Mouse (Mus musculus): ENCODE results near the gene Tmem178b. TPM values are rescaled to one million over a fixed set of nuclear protein-coding genes. Genes with fewer than 3 reads are reported as not detected.

The Tmem178b gene
- polyA plus RNA-seq (2015; fragmentation: Nextera tagmentation; extraction: Ambion mirVana) = 34.8 and 35.7 TPM in 2 replicates

- under 1% methylated on average over 63 of the region's 63 CpGs for WGBS
- Histone ChIP-seq H3K27me3 (replicated peaks) (no peaks in the 10 kb centered on the region), H3K36me3 (replicated peaks) (no peaks in the 10 kb centered on the region), H3K4me2 (peak within 1 kb of the TSS; percentile 65), H3K9ac (peak within 1 kb of the TSS; percentile 99), H3K4me3 (peak within 1 kb of the TSS; percentile 94), H3K27ac (peak within 1 kb of the TSS; percentile 99), H3K4me1 (peaks cover 41% of the 10 kb centered on the region), H3K9me3 (no peaks in the 10 kb centered on the region)
- peak; percentile 12 for ATAC-seq (replicated peaks)
Observed at GRCm38 (mm10) chr6:39872901-39873591, at the start of gene Tmem178b. Gene Tmem178b, plus strand, starts transcription at chr6:39873271.

GRCm38 (mm10) chr6:39828736-39829135, 44.3 kb upstream of the Tmem178b start:
- WGBS = 92% methylated on average over 5 of the region's 5 CpGs
- H3K4me2 ChIP-seq = no peak overlapping the region
- ATAC-seq (replicated peaks) = no peak

DNA sequence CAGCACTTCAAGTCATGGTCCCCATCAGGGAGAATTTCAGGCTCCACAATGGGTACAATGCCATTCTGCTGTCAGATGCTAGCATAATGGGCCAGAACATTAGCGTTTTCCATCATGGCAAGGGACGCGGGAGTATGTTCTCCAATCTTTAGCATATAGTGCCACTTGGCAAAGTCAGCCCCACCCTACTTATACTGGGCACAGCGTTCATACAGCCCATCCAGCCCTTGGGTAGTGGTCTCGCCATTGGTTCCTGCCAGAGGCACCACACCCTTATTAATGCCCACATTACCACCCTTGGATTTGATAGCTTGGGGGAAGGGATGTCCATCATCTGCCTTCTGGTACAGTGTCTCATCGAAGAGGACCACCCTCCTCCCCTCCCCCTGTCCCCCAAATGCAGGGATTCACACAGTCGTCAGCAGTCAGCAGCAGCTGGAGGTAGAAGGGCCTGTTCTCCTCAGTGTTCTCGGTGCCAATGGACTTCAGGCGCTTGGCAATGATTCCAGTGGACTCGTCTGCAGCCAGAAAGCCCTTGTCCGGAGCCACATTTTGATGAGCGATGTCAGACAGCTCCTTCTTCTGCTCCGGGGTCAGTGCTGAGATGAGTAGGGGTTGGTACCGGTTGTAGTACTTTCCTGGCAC, 29.3 kb upstream of the Tmem178b start:
- no peaks in the 10 kb centered on the region for H3K27me3 ChIP-seq (replicated peaks)
- 86% methylated on average over 14 of the region's 14 CpGs for WGBS
- H3K36me3 ChIP-seq (replicated peaks) = no peaks in the 10 kb centered on the region
- H3K4me2 ChIP-seq = no peak overlapping the region
- no peak overlapping the region for H3K27ac ChIP-seq
- no peak for ATAC-seq (replicated peaks)
- no peaks in the 10 kb centered on the region for H3K9me3 ChIP-seq
- H3K4me1 ChIP-seq = no peaks in the 10 kb centered on the region
- H3K9ac ChIP-seq = no peak overlapping the region
- H3K4me3 ChIP-seq = no peak overlapping the region

More at GRCm38 (mm10) chr6:39828736-39829135, 44.3 kb upstream of the Tmem178b start:
- no peaks in the 10 kb centered on the region for H3K27me3 ChIP-seq (replicated peaks)
- H3K4me3 ChIP-seq = no peak overlapping the region
- no peaks in the 10 kb centered on the region for H3K4me1 ChIP-seq
- no peak overlapping the region for H3K9ac ChIP-seq
- no peaks in the 10 kb centered on the region for H3K36me3 ChIP-seq (replicated peaks)
- H3K27ac ChIP-seq = no peak overlapping the region
- no peaks in the 10 kb centered on the region for H3K9me3 ChIP-seq

GRCm38 (mm10) chr6:39847538-39847937, 25.5 kb upstream of the Tmem178b start:
- H3K4me2 ChIP-seq = no peak overlapping the region
- ATAC-seq (replicated peaks) = no peak
- 85% methylated on average over 2 of the region's 2 CpGs for WGBS

GRCm38 (mm10) chr6:39848766-39849165, 24.3 kb upstream of the Tmem178b start:
- H3K4me1 ChIP-seq = no peaks in the 10 kb centered on the region
- no peaks in the 10 kb centered on the region for H3K36me3 ChIP-seq (replicated peaks)
- no peak overlapping the region for H3K4me3 ChIP-seq
- no peak overlapping the region for H3K4me2 ChIP-seq
- no peak for ATAC-seq (replicated peaks)
- no peak overlapping the region for H3K9ac ChIP-seq
- H3K9me3 ChIP-seq = no peaks in the 10 kb centered on the region
- H3K27me3 ChIP-seq (replicated peaks) = no peaks in the 10 kb centered on the region; the same call in 1 of the 2 replicates
- H3K27ac ChIP-seq = no peak overlapping the region
- WGBS = 67% methylated on average over 7 of the region's 7 CpGs

More at GRCm38 (mm10) chr6:39847538-39847937, 25.5 kb upstream of the Tmem178b start:
- no peak overlapping the region for H3K27ac ChIP-seq
- no peaks in the 10 kb centered on the region for H3K9me3 ChIP-seq
- no peaks in the 10 kb centered on the region for H3K36me3 ChIP-seq (replicated peaks)
- H3K9ac ChIP-seq = no peak overlapping the region
- no peak overlapping the region for H3K4me3 ChIP-seq
- H3K4me1 ChIP-seq = no peaks in the 10 kb centered on the region
- H3K27me3 ChIP-seq (replicated peaks) = no peaks in the 10 kb centered on the region; the same call in 1 of the 2 replicates

- H3K4me2 ChIP-seq = no peak overlapping the region
- H3K9me3 ChIP-seq = no peaks in the 10 kb centered on the region
- no peak overlapping the region for H3K27ac ChIP-seq
- H3K36me3 ChIP-seq (replicated peaks) = no peaks in the 10 kb centered on the region
- H3K27me3 ChIP-seq (replicated peaks) = no peaks in the 10 kb centered on the region; the same call in 1 of the 2 replicates
- H3K4me1 ChIP-seq = no peaks in the 10 kb centered on the region
- H3K9ac ChIP-seq = no peak overlapping the region
- no peak overlapping the region for H3K4me3 ChIP-seq
- ATAC-seq (replicated peaks) = no peak
- WGBS = 89% methylated on average over 4 of the region's 4 CpGs
Observed at GRCm38 (mm10) chr6:39849667-39850066, 23.4 kb upstream of the Tmem178b start.

- Histone ChIP-seq H3K36me3 (replicated peaks) (no peaks in the 10 kb centered on the region), H3K27ac (peak overlapping the region; percentile 99), H3K4me2 (peak overlapping the region; percentile 65), H3K27me3 (replicated peaks) (no peaks in the 10 kb centered on the region), H3K4me1 (peaks cover 24% of the 10 kb centered on the region), H3K4me3 (peak overlapping the region; percentile 94), H3K9ac (peak overlapping the region; percentile 99), H3K9me3 (no peaks in the 10 kb centered on the region)
- ATAC-seq (replicated peaks) = peak; percentile 41
- WGBS = under 1% methylated on average over 28 of the region's 28 CpGs
Observed at GRCm38 (mm10) chr6:39870271-39871135, 2.6 kb upstream of the Tmem178b start.

GRCm38 (mm10) chr6:39871381-39872305, 1.4 kb upstream of the Tmem178b start:
- H3K27ac ChIP-seq = peak overlapping the region; percentile 99
- peaks cover 32% of the 10 kb centered on the region for H3K4me1 ChIP-seq
- peak overlapping the region; percentile 99 for H3K9ac ChIP-seq
- H3K36me3 ChIP-seq (replicated peaks) = no peaks in the 10 kb centered on the region
- peak; percentile 82 for ATAC-seq (replicated peaks)
- H3K9me3 ChIP-seq = no peaks in the 10 kb centered on the region
- peak overlapping the region; percentile 65 for H3K4me2 ChIP-seq
- peak overlapping the region; percentile 94 for H3K4me3 ChIP-seq
- H3K27me3 ChIP-seq (replicated peaks) = no peaks in the 10 kb centered on the region
- under 1% methylated on average over 70 of the region's 71 CpGs for WGBS

GRCm38 (mm10) chr6:39872306-39872900, 668 bp upstream of the Tmem178b start:
- peak overlapping the region; percentile 94 for H3K4me3 ChIP-seq
- peak overlapping the region; percentile 65 for H3K4me2 ChIP-seq
- peak overlapping the region; percentile 99 for H3K27ac ChIP-seq
- under 1% methylated on average over 39 of the region's 39 CpGs for WGBS
- H3K27me3 ChIP-seq (replicated peaks) = no peaks in the 10 kb centered on the region
- peak; percentile 7 for ATAC-seq (replicated peaks)
- H3K4me1 ChIP-seq = peaks cover 34% of the 10 kb centered on the region
- no peaks in the 10 kb centered on the region for H3K36me3 ChIP-seq (replicated peaks)
- peak overlapping the region; percentile 99 for H3K9ac ChIP-seq
- H3K9me3 ChIP-seq = no peaks in the 10 kb centered on the region

DNA sequence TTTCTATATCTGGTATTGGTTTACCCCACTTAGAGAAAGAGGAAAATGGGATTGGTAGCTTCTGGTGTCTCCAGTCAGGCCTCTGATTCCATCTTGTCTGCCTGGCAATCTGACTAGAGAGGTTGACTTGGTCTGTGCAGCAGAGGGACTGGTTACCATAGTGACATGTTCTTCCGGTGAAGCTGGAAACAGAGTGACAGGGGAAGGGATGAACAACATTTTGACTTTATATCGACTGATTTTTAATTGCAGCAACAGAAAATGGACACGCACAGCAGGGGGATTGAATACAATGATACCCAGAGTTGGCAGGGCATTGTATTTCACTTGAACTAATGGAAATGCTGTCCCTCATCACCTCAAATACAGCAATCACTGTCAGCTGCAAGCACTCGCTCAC, 2.1 kb downstream of the Tmem178b start:
- 14% methylated on average over 4 of the region's 4 CpGs for WGBS
- no peaks in the 10 kb centered on the region for H3K36me3 ChIP-seq (replicated peaks)

DNA sequence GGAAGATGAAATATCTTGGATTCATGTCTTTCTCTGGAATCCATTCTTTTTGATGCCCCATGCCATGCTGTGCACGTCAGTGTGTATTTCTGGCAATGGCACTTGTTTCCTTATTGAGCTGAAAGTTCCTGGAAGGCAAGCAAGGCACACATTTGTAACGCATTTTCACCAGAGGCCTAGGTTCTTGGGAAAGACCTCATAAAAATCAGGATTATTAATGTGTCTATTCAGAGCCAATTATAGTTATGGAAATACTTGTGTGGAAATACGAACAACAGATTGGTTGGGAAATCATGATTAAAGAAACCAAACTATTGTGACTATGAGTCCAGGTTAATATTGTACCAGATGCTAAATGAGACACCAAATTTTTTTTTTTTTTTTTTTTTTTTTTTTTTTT, 3.4 kb downstream of the Tmem178b start:
- Histone ChIP-seq H3K4me1 (peaks cover 35% of the 10 kb centered on the region), H3K36me3 (replicated peaks) (no peaks in the 10 kb centered on the region), H3K27ac (no peak overlapping the region), H3K4me3 (no peak overlapping the region), H3K27me3 (replicated peaks) (no peaks in the 10 kb centered on the region), H3K9ac (no peak overlapping the region), H3K9me3 (no peaks in the 10 kb centered on the region), H3K4me2 (peak overlapping the region; percentile 41)
- 66% methylated on average over 3 of the region's 3 CpGs for WGBS
- ATAC-seq (replicated peaks) = no peak

More for the DNA sequence above, 2.1 kb downstream of the Tmem178b start:
- H3K27ac ChIP-seq = peak overlapping the region; percentile 69
- no peaks in the 10 kb centered on the region for H3K27me3 ChIP-seq (replicated peaks)
- ATAC-seq (replicated peaks) = no peak
- H3K4me2 ChIP-seq = peak overlapping the region; percentile 65
- peak overlapping the region; percentile 28 for H3K9ac ChIP-seq
- peaks cover 35% of the 10 kb centered on the region for H3K4me1 ChIP-seq
- no peaks in the 10 kb centered on the region for H3K9me3 ChIP-seq
- peak overlapping the region; percentile 94 for H3K4me3 ChIP-seq
